9 mouse cellular contexts compared by ENCODE assay signal in the genomic region with DNA sequence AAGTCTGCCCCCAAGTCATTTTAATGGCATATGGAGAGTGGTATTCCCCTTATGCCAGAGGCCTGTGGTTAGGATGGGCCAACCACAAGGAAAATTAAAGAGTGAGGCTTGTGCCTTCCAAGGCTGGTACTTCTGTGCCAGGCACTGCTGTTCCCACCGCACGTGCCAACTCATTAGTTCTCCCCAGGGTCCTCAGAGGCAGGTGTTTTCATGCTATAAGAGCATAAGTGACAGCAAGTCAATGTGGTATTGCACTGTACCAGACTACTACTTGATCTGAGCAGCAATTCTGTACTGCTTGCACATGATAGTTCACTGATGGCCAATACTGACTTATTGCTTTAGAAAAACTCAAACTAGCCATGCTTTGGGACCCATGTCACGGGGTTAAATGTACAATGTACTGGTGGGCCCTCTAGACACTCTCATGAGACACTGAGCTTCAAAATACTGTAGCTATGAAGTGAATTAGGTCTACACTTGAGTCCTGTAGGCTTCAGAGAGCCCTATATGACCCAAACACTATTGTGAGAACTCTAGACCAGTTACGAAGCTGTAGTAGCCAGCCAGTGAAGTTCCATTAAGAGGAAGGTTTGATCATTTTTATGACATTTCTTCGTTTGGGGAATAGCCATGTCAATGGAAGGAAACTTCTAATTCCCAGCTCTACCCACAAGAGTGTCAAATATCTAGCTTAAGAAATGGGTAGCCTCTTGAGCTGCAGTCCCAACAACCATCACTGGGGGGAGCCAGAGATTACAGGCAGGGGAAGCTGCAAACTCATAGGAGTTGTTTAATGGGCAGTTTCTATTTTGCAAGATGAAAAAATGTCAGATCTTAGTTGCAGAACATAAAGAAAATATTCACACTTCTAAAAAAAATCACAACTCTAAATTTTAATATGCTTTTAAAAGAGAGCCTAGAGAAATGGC. TPM values are rescaled to one million over a fixed set of nuclear protein-coding genes. Genes with fewer than 3 reads are reported as not detected.
DNase-seq lines count a peak whose midpoint lies in the region; ATAC-seq and TF ChIP-seq lines count a peak whose summit lies in the region.
"Had no signal": no experiment of that assay in that cellular context is flagged by ENCODE, and none has a peak within 500 bp of the region (broad histone marks: within the 10 kb centered on the region; RNA-seq: fewer than 3 reads in every experiment).

No protein-coding gene starts in this region.

- H3K36me3 ChIP-seq in E14TG2a.4 (ENCODE audit: insufficient read depth, low read length), result peaks cover 21% of the 10 kb centered on the region
- peaks cover 3% of the 10 kb centered on the region; the same call in 1 of the 2 replicates for H3K36me3 ChIP-seq in small intestine, adult 2 months (ENCODE audit: control insufficient read depth, insufficient read depth, low read length)

- WGBS in small intestine, adult 2 months, result 78% methylated on average over 5 of the region's 5 CpGs

- TF ChIP-seq POLR2A in cortical plate, adult 2 months (IDR thresholded peaks at IDR 0.05; ENCODE audit: extremely low read depth, insufficient read depth, low read length), result no peak
- TF ChIP-seq POLR2A in small intestine, adult 2 months (IDR thresholded peaks at IDR 0.05; ENCODE audit: low read depth, low read length), result no peak

- H3K9me3 ChIP-seq in E14TG2a.4 (ENCODE audit: low read length), result no peaks in the 10 kb centered on the region
- H3K9me3 ChIP-seq: megakaryocyte, embryonic 14.5 days had no signal

- TF ChIP-seq CTCF in E14TG2a.4 (conservative IDR thresholded peaks at IDR 0.05; ENCODE audit: low read length), result peak; percentile 98
- peak; percentile 93 for TF ChIP-seq CTCF in cortical plate, adult 2 months (IDR thresholded peaks at IDR 0.05; ENCODE audit: extremely low read depth, insufficient read depth, low read length)
- peak; percentile 98 for TF ChIP-seq CTCF in layer of hippocampus, adult 2 months (conservative IDR thresholded peaks at IDR 0.05)
- TF ChIP-seq CTCF in small intestine, adult 2 months (IDR thresholded peaks at IDR 0.05; ENCODE audit: extremely low read depth, insufficient read length, insufficient replicate concordance, low read depth, low read length), result peak; percentile 68; the same call in 1 of the 2 replicates

- peaks cover 36% of the 10 kb centered on the region for H3K4me1 ChIP-seq in E14TG2a.4 (replicated peaks; ENCODE audit: low read depth, low read length)
- H3K4me1 ChIP-seq in cortical plate, adult 2 months (ENCODE audit: control insufficient read depth, insufficient read depth, low read length), result no peaks in the 10 kb centered on the region; the same call in 1 of the 2 replicates
- peaks cover 13% of the 10 kb centered on the region for H3K4me1 ChIP-seq in small intestine, adult 2 months (ENCODE audit: control insufficient read depth, insufficient read depth, insufficient read length, low read length)

- DNase-seq in adipocyte (ENCODE audit: low spot score), result peak; percentile 86
- peak; percentile 72 to 77 for DNase-seq in gastrocnemius, postnatal 36 days
- peak; percentile 81 to 92 for DNase-seq in layer of hippocampus, adult 2 months (ENCODE audit: low spot score in 2 of 2)
- peak; percentile 88 for DNase-seq in lung, postnatal 14 days

- ATAC-seq in megakaryocyte-erythroid progenitor cell, adult 5-6 weeks (replicated peaks; ENCODE audit: low FRiP score, low TSS enrichment, poor library complexity, severe bottlenecking), result no peak; the same call in 1 of the 2 replicates

- no peak overlapping the region for H3K4me3 ChIP-seq in E14TG2a.4 (replicated peaks; ENCODE audit: low read length)
- no peak overlapping the region for H3K4me3 ChIP-seq in cortical plate, adult 2 months (ENCODE audit: insufficient read depth, low read length)
- no peak overlapping the region for H3K4me3 ChIP-seq in layer of hippocampus, adult 2 months
- H3K4me3 ChIP-seq in small intestine, adult 2 months (ENCODE audit: low read depth, low read length), result no peak overlapping the region
- H3K4me3 ChIP-seq: megakaryocyte, embryonic 14.5 days had no signal

- no peak overlapping the region for H3K27ac ChIP-seq in cortical plate, adult 2 months (ENCODE audit: insufficient read depth, low read length)
- H3K27ac ChIP-seq in layer of hippocampus, adult 2 months, result no peak overlapping the region
- no peak overlapping the region for H3K27ac ChIP-seq in small intestine, adult 2 months (ENCODE audit: insufficient read depth, low read depth, low read length)

- H3K27me3 ChIP-seq in E14TG2a.4 (ENCODE audit: insufficient read depth, low read length), result no peaks in the 10 kb centered on the region
- no peaks in the 10 kb centered on the region for H3K27me3 ChIP-seq in small intestine, adult 2 months (ENCODE audit: control insufficient read depth, insufficient read depth, low read length)

- intact Hi-C loops in gastrocnemius, postnatal 36 days (cut with DNase I), result loop anchor here (2.0 kb wide), 1 partner anchor 232 kb away; no protein-coding TSS in a partner anchor

RNA-seq across cellular contexts. Expression of gene Cyp2d26, which starts 10.9 kb away (rescaled TPM):
- 0.31 TPM in 1 of 2 replicates, not detected in the other for polyA plus RNA-seq in cortical plate, adult 2 months (2012; rRNA removed)
- not detected for total RNA-seq in gastrocnemius, postnatal 36 days (2021)
- total RNA-seq in layer of hippocampus, adult 2 months (2021), result not detected
- 165 and 498 TPM in 2 replicates for polyA plus RNA-seq in small intestine, adult 2 months (2012; rRNA removed)
- total RNA-seq in megakaryocyte-erythroid progenitor cell, adult 5-6 weeks (2014; fragmentation: Nextera tagmentation), result not detected in 2 replicates
- not detected in 2 replicates for total RNA-seq in megakaryocyte-erythroid progenitor cell, adult 5-6 weeks (2017)

RNA-seq across cellular contexts. Expression of gene Cyp2d40, which starts 41.0 kb away (rescaled TPM):
- not detected in 2 replicates for polyA plus RNA-seq in cortical plate, adult 2 months (2012; rRNA removed)
- total RNA-seq in gastrocnemius, postnatal 36 days (2021), result not detected
- not detected for total RNA-seq in layer of hippocampus, adult 2 months (2021)
- polyA plus RNA-seq in small intestine, adult 2 months (2012; rRNA removed), result not detected in 2 replicates
- total RNA-seq in megakaryocyte-erythroid progenitor cell, adult 5-6 weeks (2014; fragmentation: Nextera tagmentation), result not detected in 2 replicates
- total RNA-seq in megakaryocyte-erythroid progenitor cell, adult 5-6 weeks (2017), result not detected in 2 replicates
